9 mouse cellular contexts compared by ENCODE assay signal in genomic region chr15:63895560-63896353, GRCm38 (mm10). TPM values are rescaled to one million over a fixed set of nuclear protein-coding genes. Genes with fewer than 3 reads are reported as not detected.
DNase-seq lines count a peak whose midpoint lies in the region; ATAC-seq and TF ChIP-seq lines count a peak whose summit lies in the region.
"Not testable (repeated sequence)": the region's sequence is repeated elsewhere in the genome, so short reads cannot be mapped to it uniquely, and the experiment has no call there.
"Had no signal": no experiment of that assay in that cellular context is flagged by ENCODE, and none has a peak within 500 bp of the region (broad histone marks: within the 10 kb centered on the region; RNA-seq: fewer than 3 reads in every experiment).

No protein-coding gene starts in this region.

- H3K4me1 ChIP-seq in intestine, embryonic 14.5 days (replicated peaks; ENCODE audit: control insufficient read depth, insufficient read depth, low read length); limb, embryonic 11.5 days (ENCODE audit: control insufficient read depth, insufficient read depth, low read length); small intestine, adult 2 months (ENCODE audit: control insufficient read depth, insufficient read depth, insufficient read length, low read length): not testable (repeated sequence)

- ATAC-seq in intestine, embryonic 14.5 days (replicated peaks; ENCODE audit: low FRiP score, low TSS enrichment, low read depth); limb, embryonic 11.5 days (ENCODE audit: insufficient number of reproducible peaks, low FRiP score, low TSS enrichment, low read depth): not testable (repeated sequence)
- ATAC-seq in megakaryocyte progenitor cell, adult 5-6 weeks (replicated peaks; ENCODE audit: poor library complexity), result peak; percentile 97

- H3K27ac ChIP-seq in intestine, embryonic 14.5 days (ENCODE audit: low read depth); limb, embryonic 11.5 days (replicated peaks; ENCODE audit: low read depth, low read length); small intestine, adult 2 months (ENCODE audit: insufficient read depth, low read depth, low read length): not testable (repeated sequence)

- DNase-seq in 3T3-L1 (ENCODE audit: low read depth, low spot score) (peak; percentile 70), adipocyte (ENCODE audit: low spot score) (peak; percentile 70)
- DNase-seq in cerebellum, postnatal 10 days, result peak; percentile 36 to 39
- DNase-seq in gastrocnemius, adult 18-20 months (ENCODE audit: low spot score), result peak; percentile 7
- DNase-seq in intestine, embryonic 14.5 days (ENCODE audit: low spot score), result peak; percentile 63
- peak; percentile 69 for DNase-seq in limb, embryonic 11.5 days (ENCODE audit: low spot score)

- not testable (repeated sequence) for H3K36me3 ChIP-seq in intestine, embryonic 14.5 days (ENCODE audit: control insufficient read depth, insufficient read depth, low read length); limb, embryonic 11.5 days (ENCODE audit: control insufficient read depth, insufficient read depth, low read length); small intestine, adult 2 months (ENCODE audit: control insufficient read depth, insufficient read depth, low read length)

- H3K27me3 ChIP-seq in intestine, embryonic 14.5 days (replicated peaks; ENCODE audit: control insufficient read depth, insufficient read depth, low read length); limb, embryonic 11.5 days (ENCODE audit: control insufficient read depth, insufficient read depth, low read length); small intestine, adult 2 months (ENCODE audit: control insufficient read depth, insufficient read depth, low read length): not testable (repeated sequence)

- H3K4me3 ChIP-seq in intestine, embryonic 14.5 days (ENCODE audit: low read depth, low read length); limb, embryonic 11.5 days (ENCODE audit: low read depth, low read length); small intestine, adult 2 months (ENCODE audit: low read depth, low read length): not testable (repeated sequence)

- peak; percentile 71; the same call in 1 of the 2 replicates for TF ChIP-seq CTCF in small intestine, adult 2 months (IDR thresholded peaks at IDR 0.05; ENCODE audit: extremely low read depth, insufficient read length, insufficient replicate concordance, low read depth, low read length)

- H3K4me2 ChIP-seq in intestine, embryonic 14.5 days (ENCODE audit: low read length); limb, embryonic 11.5 days (ENCODE audit: low read depth, severe bottlenecking): not testable (repeated sequence)

- not testable (repeated sequence) for H3K9me3 ChIP-seq in intestine, embryonic 14.5 days (ENCODE audit: control insufficient read depth, low read length); limb, embryonic 11.5 days (ENCODE audit: control insufficient read depth, low read length)

- 39% methylated on average over 9 of the region's 9 CpGs for WGBS in intestine, embryonic 14.5 days
- 40% methylated on average over 9 of the region's 9 CpGs for WGBS in limb, embryonic 11.5 days
- WGBS in small intestine, adult 2 months, result 19% methylated on average over 9 of the region's 9 CpGs

- not testable (repeated sequence) for TF ChIP-seq POLR2A in small intestine, adult 2 months (IDR thresholded peaks at IDR 0.05; ENCODE audit: low read depth, low read length)

- H3K9ac ChIP-seq in intestine, embryonic 14.5 days (ENCODE audit: low read length); limb, embryonic 11.5 days (ENCODE audit: low read length): not testable (repeated sequence)

RNA-seq across cellular contexts. Expression of gene Gsdmc4, which starts 16.3 kb away (rescaled TPM):
- not detected for total RNA-seq in gastrocnemius, adult 18-20 months (2021)
- 0.32 and 0.61 TPM in 2 replicates for polyA plus RNA-seq in intestine, embryonic 14.5 days (2014; fragmentation: Nextera tagmentation; extraction: Ambion mirVana)
- polyA plus RNA-seq in limb, embryonic 11.5 days (2014; fragmentation: Nextera tagmentation; extraction: Ambion mirVana), result not detected in 2 replicates
- 0.32 TPM in 1 of 2 replicates, not detected in the other for total RNA-seq in megakaryocyte progenitor cell, adult 5-6 weeks (2015)
- not detected in 2 replicates for total RNA-seq in megakaryocyte progenitor cell, adult 5-6 weeks (2017)
- 1.1 and 30.6 TPM in 2 replicates for polyA plus RNA-seq in small intestine, adult 2 months (2012; rRNA removed)
- polyA plus RNA-seq: neural tube, embryonic 14.5 days had no signal

RNA-seq across cellular contexts. Expression of gene Gsdmc3, which starts 17.4 kb away (rescaled TPM):
- not detected for total RNA-seq in gastrocnemius, adult 18-20 months (2021)
- polyA plus RNA-seq in intestine, embryonic 14.5 days (2014; fragmentation: Nextera tagmentation; extraction: Ambion mirVana), result 0.30 and 0.34 TPM in 2 replicates
- not detected in 2 replicates for polyA plus RNA-seq in limb, embryonic 11.5 days (2014; fragmentation: Nextera tagmentation; extraction: Ambion mirVana)
- total RNA-seq in megakaryocyte progenitor cell, adult 5-6 weeks (2015), result not detected in 2 replicates
- not detected in 2 replicates for total RNA-seq in megakaryocyte progenitor cell, adult 5-6 weeks (2017)
- polyA plus RNA-seq in small intestine, adult 2 months (2012; rRNA removed), result 0.17 and 6.3 TPM in 2 replicates
- polyA plus RNA-seq: neural tube, embryonic 14.5 days had no signal

RNA-seq across cellular contexts. Expression of gene Gsdmc2, which starts 50.8 kb away (rescaled TPM):
- not detected for total RNA-seq in gastrocnemius, adult 18-20 months (2021)
- 0.78 and 1.0 TPM in 2 replicates for polyA plus RNA-seq in intestine, embryonic 14.5 days (2014; fragmentation: Nextera tagmentation; extraction: Ambion mirVana)
- polyA plus RNA-seq in limb, embryonic 11.5 days (2014; fragmentation: Nextera tagmentation; extraction: Ambion mirVana), result not detected in 2 replicates
- not detected in 2 replicates for total RNA-seq in megakaryocyte progenitor cell, adult 5-6 weeks (2015)
- not detected in 2 replicates for total RNA-seq in megakaryocyte progenitor cell, adult 5-6 weeks (2017)
- 0.84 and 19.1 TPM in 2 replicates for polyA plus RNA-seq in small intestine, adult 2 months (2012; rRNA removed)
- polyA plus RNA-seq: neural tube, embryonic 14.5 days had no signal

Comparison
In these comparisons a context has a peak if more than half of its experiments do, and no peak if none do; other contexts are left out.
1. DNase-seq: peak in every context shown above with its lines; median percentile 70 in 3T3-L1; 70 in adipocyte; 69 in limb, embryonic 11.5 days; 63 in intestine, embryonic 14.5 days; 38 in cerebellum, postnatal 10 days; 7 in gastrocnemius, adult 18-20 months.